Mouse (Mus musculus) thymus, adult 2 months (tissue): Measurements from ENCODE around the gene Cplx3.

Experiments used
- CTCF ChIP-seq: fragments of 200-500 bp; IDR thresholded peaks from 2 replicates; pipeline ENCODE4 v1.5.1; 2012; ENCODE audit warnings: mild to moderate bottlenecking, control low read depth, low read length, moderate library complexity, borderline replicate concordance; ENCODE audit not compliant: control insufficient read depth, poor library complexity, insufficient read depth; ENCODE audit errors: extremely low read depth
- POLR2A ChIP-seq: fragments of 200-500 bp; IDR thresholded peaks from 2 replicates; pipeline ENCODE4 v1.6.1; 2012; ENCODE audit warnings: mild to moderate bottlenecking, low read length, control low read depth, moderate library complexity; ENCODE audit not compliant: control insufficient read depth, poor library complexity, insufficient read depth; ENCODE audit errors: extremely low read depth

DNA sequence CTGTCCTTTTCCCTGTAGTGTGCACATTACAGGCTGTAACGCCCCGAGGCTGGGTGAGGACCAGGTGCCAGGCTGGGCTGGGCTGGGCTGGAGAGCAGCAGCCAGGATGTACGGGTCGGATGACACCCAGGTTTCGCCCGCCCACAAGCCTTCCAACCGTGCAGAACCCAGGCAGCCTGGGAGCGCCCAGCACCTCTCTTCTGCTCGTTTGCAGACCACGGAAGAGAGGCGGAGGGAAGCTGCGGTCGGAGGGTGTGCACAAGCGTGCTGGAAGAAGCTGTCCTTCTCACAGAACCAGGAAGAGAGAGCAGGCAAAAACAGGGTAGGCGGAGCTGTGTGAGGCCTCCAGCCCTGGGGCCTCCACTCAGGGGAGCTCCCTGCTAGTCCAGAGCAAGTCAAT, 34.3 kb upstream of the Cplx3 start:
- TF ChIP-seq POLR2A (peak; percentile 69), CTCF (peak; percentile 47; the same call in 1 of the 2 replicates)
